Mouse (Mus musculus): ENCODE data around the gene Gtpbp10. TPM values are rescaled to one million over a fixed set of nuclear protein-coding genes. Genes with fewer than 3 reads are reported as not detected.
A peak's percentile ranks its signal among the peaks of the same experiment; 100 is the strongest.

Gene Gtpbp10
- 35.9 and 37.3 TPM in 2 replicates for polyA plus RNA-seq (2014; fragmentation: Nextera tagmentation; extraction: Ambion mirVana)

GRCm38 (mm10) chr5:5559079-5559740 lies at the start of gene Gtpbp10:
Gtpbp10 (minus strand) TSS chr5:5559538.
- H3K4me3 ChIP-seq (ENCODE audit: low read depth, low read length): peak within 1 kb of the TSS; percentile 60
- under 1% methylated on average over 43 of the region's 43 CpGs for WGBS

GRCm38 (mm10) chr5:5587686-5588085 lies 28.3 kb upstream of the Gtpbp10 start:
- no peak for DNase-seq (ENCODE audit: low spot score)
- H3K36me3 ChIP-seq (ENCODE audit: control insufficient read depth, insufficient read depth, low read length): no peaks in the 10 kb centered on the region
- H3K27ac ChIP-seq (ENCODE audit: low read depth): no peak overlapping the region
- H3K4me3 ChIP-seq (ENCODE audit: low read depth, low read length): no peak overlapping the region
- H3K4me2 ChIP-seq (ENCODE audit: low read length): no peak overlapping the region
- no peaks in the 10 kb centered on the region for H3K9me3 ChIP-seq (ENCODE audit: control insufficient read depth, low read length)
- WGBS: 75% methylated on average over 3 of the region's 3 CpGs
- ATAC-seq (replicated peaks; ENCODE audit: low FRiP score, low TSS enrichment, low read depth): no peak
- no peak overlapping the region for H3K9ac ChIP-seq (ENCODE audit: low read length)
- no peaks in the 10 kb centered on the region for H3K4me1 ChIP-seq (replicated peaks; ENCODE audit: control insufficient read depth, insufficient read depth, low read length)
- H3K27me3 ChIP-seq (replicated peaks; ENCODE audit: control insufficient read depth, insufficient read depth, low read length): no peaks in the 10 kb centered on the region

More at GRCm38 (mm10) chr5:5559079-5559740, at the start of gene Gtpbp10:
- no peaks in the 10 kb centered on the region for H3K9me3 ChIP-seq (ENCODE audit: control insufficient read depth, low read length)
- peak within 1 kb of the TSS; percentile 84 for H3K27ac ChIP-seq (ENCODE audit: low read depth)
- DNase-seq (ENCODE audit: low spot score): peak; percentile 99
- peaks cover 10% of the 10 kb centered on the region for H3K4me1 ChIP-seq (replicated peaks; ENCODE audit: control insufficient read depth, insufficient read depth, low read length)
- H3K4me2 ChIP-seq (ENCODE audit: low read length): peak within 1 kb of the TSS; percentile 83
- peak; percentile 99 for ATAC-seq (replicated peaks; ENCODE audit: low FRiP score, low TSS enrichment, low read depth)
- H3K27me3 ChIP-seq (replicated peaks; ENCODE audit: control insufficient read depth, insufficient read depth, low read length): no peaks in the 10 kb centered on the region
- H3K9ac ChIP-seq (ENCODE audit: low read length): peak within 1 kb of the TSS; percentile 63
- H3K36me3 ChIP-seq (ENCODE audit: control insufficient read depth, insufficient read depth, low read length): peaks cover 17% of the 10 kb centered on the region

- 1% methylated on average over 24 of the region's 24 CpGs for WGBS
- no peaks in the 10 kb centered on the region for H3K9me3 ChIP-seq (ENCODE audit: control insufficient read depth, low read length)
- peak; percentile 75 for ATAC-seq (replicated peaks; ENCODE audit: low FRiP score, low TSS enrichment, low read depth)
- peaks cover 12% of the 10 kb centered on the region; the same call in 1 of the 2 replicates for H3K27me3 ChIP-seq (replicated peaks; ENCODE audit: control insufficient read depth, insufficient read depth, low read length)
- H3K4me2 ChIP-seq (ENCODE audit: low read length): peak within 1 kb of the TSS; percentile 90
- peak within 1 kb of the TSS; percentile 39 for H3K9ac ChIP-seq (ENCODE audit: low read length)
- H3K36me3 ChIP-seq (ENCODE audit: control insufficient read depth, insufficient read depth, low read length): no peaks in the 10 kb centered on the region
- H3K4me3 ChIP-seq (ENCODE audit: low read depth, low read length): peak within 1 kb of the TSS; percentile 55
- H3K27ac ChIP-seq (ENCODE audit: low read depth): no peak within 1 kb of the TSS
- DNase-seq (ENCODE audit: low spot score): peak; percentile 75
- no peaks in the 10 kb centered on the region for H3K4me1 ChIP-seq (replicated peaks; ENCODE audit: control insufficient read depth, insufficient read depth, low read length)
Observed at GRCm38 (mm10) chr5:5573749-5574317, 14.5 kb upstream of the Gtpbp10 start, which contains the start of gene Gm8773. Gm8773 (plus strand) TSS chr5:5573799.

GRCm38 (mm10) chr5:5562435-5562834 lies 3.1 kb upstream of the Gtpbp10 start:
- ATAC-seq (replicated peaks; ENCODE audit: low FRiP score, low TSS enrichment, low read depth) (no peak), DNase-seq (ENCODE audit: low spot score) (no peak)
- Histone ChIP-seq H3K9me3 (ENCODE audit: control insufficient read depth, low read length) (no peaks in the 10 kb centered on the region), H3K27ac (ENCODE audit: low read depth) (no peak overlapping the region), H3K4me1 (replicated peaks; ENCODE audit: control insufficient read depth, insufficient read depth, low read length) (peaks cover 10% of the 10 kb centered on the region), H3K4me3 (ENCODE audit: low read depth, low read length) (no peak overlapping the region), H3K9ac (ENCODE audit: low read length) (no peak overlapping the region), H3K27me3 (replicated peaks; ENCODE audit: control insufficient read depth, insufficient read depth, low read length) (no peaks in the 10 kb centered on the region), H3K36me3 (ENCODE audit: control insufficient read depth, insufficient read depth, low read length) (no peaks in the 10 kb centered on the region), H3K4me2 (ENCODE audit: low read length) (no peak overlapping the region)
- WGBS: 74% methylated on average over 3 of the region's 3 CpGs

GRCm38 (mm10) chr5:5561041-5561706 lies 1.8 kb upstream of the Gtpbp10 start:
- no peak for ATAC-seq (replicated peaks; ENCODE audit: low FRiP score, low TSS enrichment, low read depth)
- H3K4me1 ChIP-seq (replicated peaks; ENCODE audit: control insufficient read depth, insufficient read depth, low read length): peaks cover 10% of the 10 kb centered on the region
- no peak overlapping the region for H3K4me2 ChIP-seq (ENCODE audit: low read length)
- WGBS: 72% methylated on average over 4 of the region's 4 CpGs
- no peak for DNase-seq (ENCODE audit: low spot score)
- no peaks in the 10 kb centered on the region for H3K9me3 ChIP-seq (ENCODE audit: control insufficient read depth, low read length)
- no peaks in the 10 kb centered on the region; the same call in 1 of the 2 replicates for H3K36me3 ChIP-seq (ENCODE audit: control insufficient read depth, insufficient read depth, low read length)
- H3K9ac ChIP-seq (ENCODE audit: low read length): no peak overlapping the region
- no peak overlapping the region for H3K4me3 ChIP-seq (ENCODE audit: low read depth, low read length)
- no peak overlapping the region for H3K27ac ChIP-seq (ENCODE audit: low read depth)
- no peaks in the 10 kb centered on the region for H3K27me3 ChIP-seq (replicated peaks; ENCODE audit: control insufficient read depth, insufficient read depth, low read length)

GRCm38 (mm10) chr5:5559798-5560197 lies 460 bp upstream of the Gtpbp10 start:
- Histone ChIP-seq H3K4me1 (replicated peaks; ENCODE audit: control insufficient read depth, insufficient read depth, low read length) (peaks cover 10% of the 10 kb centered on the region), H3K36me3 (ENCODE audit: control insufficient read depth, insufficient read depth, low read length) (peaks cover 11% of the 10 kb centered on the region), H3K9ac (ENCODE audit: low read length) (peak overlapping the region; percentile 63), H3K4me2 (ENCODE audit: low read length) (peak overlapping the region; percentile 83), H3K9me3 (ENCODE audit: control insufficient read depth, low read length) (no peaks in the 10 kb centered on the region), H3K4me3 (ENCODE audit: low read depth, low read length) (peak overlapping the region; percentile 60), H3K27ac (ENCODE audit: low read depth) (peak overlapping the region; percentile 84; the same call in 1 of the 2 replicates), H3K27me3 (replicated peaks; ENCODE audit: control insufficient read depth, insufficient read depth, low read length) (no peaks in the 10 kb centered on the region)
- WGBS: 38% methylated on average over 8 of the region's 8 CpGs
- DNase-seq (ENCODE audit: low spot score) (no peak), ATAC-seq (replicated peaks; ENCODE audit: low FRiP score, low TSS enrichment, low read depth) (0 out of 2 replicates have a peak, but pooled peaks have one; percentile 2)

- WGBS: 100% methylated on average over 1 of the region's 1 CpGs
- no peak overlapping the region for H3K9ac ChIP-seq (ENCODE audit: low read length)
- no peak overlapping the region for H3K27ac ChIP-seq (ENCODE audit: low read depth)
- no peak overlapping the region for H3K4me2 ChIP-seq (ENCODE audit: low read length)
- ATAC-seq (replicated peaks; ENCODE audit: low FRiP score, low TSS enrichment, low read depth): no peak
- no peaks in the 10 kb centered on the region for H3K4me1 ChIP-seq (replicated peaks; ENCODE audit: control insufficient read depth, insufficient read depth, low read length)
- peaks cover 60% of the 10 kb centered on the region for H3K36me3 ChIP-seq (ENCODE audit: control insufficient read depth, insufficient read depth, low read length)
- no peaks in the 10 kb centered on the region for H3K9me3 ChIP-seq (ENCODE audit: control insufficient read depth, low read length)
- no peak for DNase-seq (ENCODE audit: low spot score)
- H3K4me3 ChIP-seq (ENCODE audit: low read depth, low read length): no peak overlapping the region
- no peaks in the 10 kb centered on the region for H3K27me3 ChIP-seq (replicated peaks; ENCODE audit: control insufficient read depth, insufficient read depth, low read length)
Observed at GRCm38 (mm10) chr5:5551110-5551509, 8.2 kb downstream of the Gtpbp10 start.

GRCm38 (mm10) chr5:5540385-5540784 lies 19.0 kb downstream of the Gtpbp10 start:
- H3K4me3 ChIP-seq (ENCODE audit: low read depth, low read length): no peak overlapping the region
- H3K27ac ChIP-seq (ENCODE audit: low read depth): no peak overlapping the region
- ATAC-seq (replicated peaks; ENCODE audit: low FRiP score, low TSS enrichment, low read depth) (no peak), DNase-seq (ENCODE audit: low spot score) (no peak)
- H3K9me3 ChIP-seq (ENCODE audit: control insufficient read depth, low read length): no peaks in the 10 kb centered on the region
- H3K4me1 ChIP-seq (replicated peaks; ENCODE audit: control insufficient read depth, insufficient read depth, low read length): no peaks in the 10 kb centered on the region
- WGBS: 68% methylated on average over 3 of the region's 3 CpGs
- no peaks in the 10 kb centered on the region for H3K27me3 ChIP-seq (replicated peaks; ENCODE audit: control insufficient read depth, insufficient read depth, low read length)
- H3K36me3 ChIP-seq (ENCODE audit: control insufficient read depth, insufficient read depth, low read length): peaks cover 54% of the 10 kb centered on the region
- H3K4me2 ChIP-seq (ENCODE audit: low read length): no peak overlapping the region
- H3K9ac ChIP-seq (ENCODE audit: low read length): no peak overlapping the region

All from intestine, embryonic 14.5 days (tissue).